Mouse (Mus musculus): ENCODE results near the gene Fgf7. TPM values are rescaled to one million over a fixed set of nuclear protein-coding genes. Genes with fewer than 3 reads are reported as not detected.

The Fgf7 gene
- total RNA-seq (2023; ENCODE audit: inconsistent age), result not detected in 4 replicates

DNA sequence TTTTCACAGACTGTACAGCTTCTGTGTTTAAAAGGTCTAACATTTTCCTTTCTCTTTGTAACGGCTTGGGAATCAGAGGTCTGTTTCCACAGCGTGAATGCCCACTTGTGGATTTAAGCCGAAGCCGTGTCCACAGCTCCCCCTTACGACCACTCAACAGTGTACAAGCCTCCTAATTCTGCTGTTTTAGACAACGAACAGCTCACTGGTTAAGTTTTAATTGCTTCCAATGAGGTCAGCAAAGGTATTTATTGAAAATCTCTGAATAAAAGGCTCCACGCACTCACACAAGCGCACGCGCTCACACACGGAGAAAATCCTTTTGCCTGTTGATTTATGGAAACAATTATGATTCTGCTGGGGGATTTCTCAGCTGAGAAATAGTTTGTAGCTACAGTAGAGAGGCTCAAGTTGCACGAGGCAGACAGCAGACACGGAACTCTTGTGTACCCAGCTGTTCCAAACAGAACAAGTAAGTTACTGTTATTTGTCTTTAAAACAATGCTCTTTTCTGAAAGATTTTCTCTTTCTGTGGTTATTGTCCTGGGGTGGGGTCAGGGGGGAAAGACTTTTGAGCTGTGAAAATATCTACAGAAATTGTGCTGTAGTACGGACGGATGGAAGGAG is at the start of gene Fgf7:
Fgf7 (plus strand) TSS at position 280 of the 627 bp plus-strand sequence.

Other genes with a start within 250 kb of the Fgf7 start
- 19.4 to 23.9 TPM (median 21.4 TPM) in 4 replicates for gene Galk2, start 175.5 kb upstream of the Fgf7 start, total RNA-seq (2023; ENCODE audit: inconsistent age)
- gene Cops2, start 175.5 kb upstream of the Fgf7 start, total RNA-seq (2023; ENCODE audit: inconsistent age), result 57.7 to 87.6 TPM (median 75.7 TPM) in 4 replicates
- gene Fam227b, start 117.3 kb downstream of the Fgf7 start, total RNA-seq (2023; ENCODE audit: inconsistent age), result not detected in 4 replicates
- 5.6 to 7.0 TPM (median 6.7 TPM) in 4 replicates for gene Dtwd1, start 117.5 kb downstream of the Fgf7 start, total RNA-seq (2023; ENCODE audit: inconsistent age)
- gene Gm17555, start 180.4 kb downstream of the Fgf7 start, total RNA-seq (2023; ENCODE audit: inconsistent age), result not detected in 4 replicates

Measured in B cell, adult (primary cell).